ENCODE assay signal across 26 mouse cellular contexts in the genomic region with DNA sequence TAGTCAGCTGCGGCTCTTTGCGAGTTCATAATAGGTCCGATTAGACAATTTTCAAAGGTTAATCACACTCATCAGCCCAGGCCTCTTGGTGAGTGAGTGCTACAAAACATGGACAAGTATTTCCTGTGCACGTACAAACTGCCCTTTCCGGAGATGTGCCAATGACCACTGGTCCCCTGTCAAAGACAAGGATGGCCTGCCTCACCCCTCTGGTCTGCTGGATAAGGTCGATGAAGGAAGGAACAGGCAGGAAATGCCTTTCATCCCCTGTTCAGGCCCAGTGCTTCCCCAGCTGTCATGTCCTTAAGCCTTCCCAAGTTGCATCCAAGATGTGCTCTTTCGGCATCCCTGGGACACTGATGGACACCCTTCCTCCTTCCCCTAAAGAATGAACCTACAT.
A peak's percentile ranks its signal among the peaks of the same experiment; 100 is the strongest.
DNase-seq lines count a peak whose midpoint lies in the region.
"Had no signal": no experiment of that assay in that cellular context is flagged by ENCODE, and none has a peak within 500 bp of the region (broad histone marks: within the 10 kb centered on the region; RNA-seq: fewer than 3 reads in every experiment).

No protein-coding gene starts in this region.

- H3K9me3 ChIP-seq in heart, embryonic 10.5 days, result no peaks in the 10 kb centered on the region
- H3K9me3 ChIP-seq: forebrain, embryonic 13.5 days; hindbrain, embryonic 12.5 days; intestine, embryonic 15.5 days; midbrain, embryonic 12.5 days; neural tube, embryonic 12.5 days had no signal

- 0 out of 2 replicates have a peak, but pooled peaks cover 5% of the 10 kb centered on the region for H3K4me1 ChIP-seq in heart, embryonic 10.5 days
- H3K4me1 ChIP-seq: forebrain, embryonic 13.5 days; hindbrain, embryonic 12.5 days; intestine, embryonic 15.5 days; midbrain, embryonic 12.5 days; neural tube, embryonic 12.5 days had no signal

- no peaks in the 10 kb centered on the region for H3K36me3 ChIP-seq in heart, embryonic 10.5 days
- H3K36me3 ChIP-seq: hindbrain, embryonic 12.5 days; intestine, embryonic 15.5 days; midbrain, embryonic 12.5 days; neural tube, embryonic 12.5 days had no signal

- DNase-seq in heart, adult 11 months, result peak; percentile 93
- DNase-seq in heart, embryonic 10.5 days (ENCODE audit: low spot score), result no peak
- peak; percentile 20 for DNase-seq in kidney, adult 11 months
- DNase-seq in kidney, postnatal 4 days, result no peak
- DNase-seq in lung, postnatal 36 days, result peak; percentile 4
- no peak for DNase-seq in lung, postnatal 25 days (ENCODE audit: low spot score)
- DNase-seq in kidney, postnatal 10 days, result peak; percentile 22
- DNase-seq in cerebellum, adult 9-11 months, result no peak
- DNase-seq: adrenal gland, adult 8-10 months; cerebellum, adult 2 months; cerebellum, postnatal 36 days; gastrocnemius, postnatal 14 days; layer of hippocampus, postnatal 36 days; left cerebral cortex, postnatal 4 days; lung, adult 2 months; lung, postnatal 10 days; right cerebral cortex, adult 18-20 months; right cerebral cortex, postnatal 4 days had no signal

- no peak overlapping the region for H3K4me3 ChIP-seq in heart, embryonic 10.5 days
- H3K4me3 ChIP-seq: forebrain, embryonic 13.5 days; hindbrain, embryonic 12.5 days; intestine, embryonic 15.5 days; midbrain, embryonic 12.5 days; myocyte; neural tube, embryonic 12.5 days had no signal

- 65% methylated on average over 7 of the region's 7 CpGs for WGBS in heart, embryonic 10.5 days

- no peak overlapping the region for H3K27ac ChIP-seq in heart, embryonic 10.5 days
- H3K27ac ChIP-seq: forebrain, embryonic 13.5 days; hindbrain, embryonic 12.5 days; hindbrain, postnatal 0 days; intestine, embryonic 15.5 days; liver, embryonic 14.5 days; midbrain, embryonic 12.5 days; neural tube, embryonic 12.5 days had no signal

- H3K27me3 ChIP-seq in heart, embryonic 10.5 days (ENCODE audit: insufficient read depth, poor library complexity, severe bottlenecking), result no peaks in the 10 kb centered on the region
- H3K27me3 ChIP-seq: forebrain, embryonic 13.5 days; hindbrain, embryonic 12.5 days; intestine, embryonic 15.5 days; midbrain, embryonic 12.5 days; neural tube, embryonic 12.5 days had no signal

Comparison
In these comparisons a context has a peak if more than half of its experiments do, and no peak if none do; other contexts are left out.
1. DNase-seq: peak in heart, adult 11 months (single experiment), kidney, adult 11 months (single experiment), lung, postnatal 36 days (single experiment) and kidney, postnatal 10 days (single experiment); none in heart, embryonic 10.5 days (single experiment), kidney, postnatal 4 days (0 of 2), lung, postnatal 25 days (single experiment) and cerebellum, adult 9-11 months (single experiment).